Mouse (Mus musculus): ENCODE measurements around the gene Vmn1r176.
"Not testable (repeated sequence)": the region's sequence is repeated elsewhere in the genome, so short reads cannot be mapped to it uniquely, and the experiment has no call there.

The Vmn1r176 gene

DNA sequence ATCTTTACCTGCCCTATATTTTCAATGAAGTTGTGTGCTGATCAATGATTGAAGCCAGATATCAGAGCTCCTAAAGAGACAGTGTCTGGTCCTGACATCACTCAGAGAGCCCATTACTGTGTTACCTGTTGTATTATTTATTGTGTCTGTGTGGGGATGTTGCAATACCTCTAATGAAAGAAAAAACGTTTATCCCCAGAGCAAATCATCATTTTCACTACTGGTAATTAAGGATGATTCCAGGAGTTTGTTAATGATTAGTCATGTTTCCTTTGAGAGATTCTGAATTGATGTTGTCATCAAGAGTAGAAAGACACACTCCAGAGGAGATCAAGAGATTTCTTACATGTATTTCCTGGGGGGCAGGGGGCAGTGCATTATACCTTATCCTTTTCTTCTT is at the start of gene Vmn1r176:
Gene Vmn1r176 (minus strand): TSS at position 101 of the 400 bp plus-strand sequence.
- DNase-seq (ENCODE audit: low read depth, low spot score) = not testable (repeated sequence)

DNA sequence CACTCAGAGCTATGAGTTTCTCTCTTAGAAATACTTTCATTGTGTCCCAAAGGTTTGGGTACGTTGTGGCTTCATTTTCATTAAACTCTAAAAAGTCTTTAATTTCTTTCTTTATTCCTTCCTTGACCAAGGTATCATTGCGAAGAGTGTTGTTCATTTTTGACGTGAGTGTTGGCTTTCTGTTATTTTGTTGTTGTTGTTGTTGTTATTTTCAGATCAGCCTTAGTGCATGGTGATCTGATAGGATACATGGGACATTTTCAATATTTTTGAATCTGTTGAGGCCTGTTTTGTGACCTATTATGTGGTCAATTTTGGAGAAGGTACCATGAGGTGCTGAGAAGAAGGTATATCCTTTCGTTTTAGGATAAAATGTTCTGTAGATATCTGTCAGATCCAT is 39.7 kb upstream of the Vmn1r176 start:
- DNase-seq (ENCODE audit: low read depth, low spot score) = not testable (repeated sequence)

DNA sequence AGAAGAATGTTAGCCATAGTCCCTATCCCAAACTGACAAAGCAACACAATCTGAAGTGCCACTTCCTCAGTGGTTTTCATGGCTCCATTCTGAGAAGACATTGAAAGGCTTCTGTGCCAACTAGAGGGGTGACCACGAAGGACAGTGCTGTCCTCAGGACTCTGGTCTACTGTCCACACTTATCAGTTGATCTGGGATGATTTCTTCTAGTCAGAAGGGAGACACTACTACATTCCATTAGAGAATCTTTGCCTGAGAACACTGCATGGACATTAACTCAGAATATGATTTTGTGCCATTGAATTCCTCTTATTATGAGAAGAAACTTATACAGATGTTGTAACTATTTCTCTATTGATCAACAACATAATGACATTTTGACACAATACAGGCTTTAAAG is 29.2 kb upstream of the Vmn1r176 start, which contains the start of gene Vmn1r177:
Gene Vmn1r177 (minus strand): TSS at position 101 of the 400 bp plus-strand sequence.
- DNase-seq (ENCODE audit: low read depth, low spot score) = not testable (repeated sequence)

DNA sequence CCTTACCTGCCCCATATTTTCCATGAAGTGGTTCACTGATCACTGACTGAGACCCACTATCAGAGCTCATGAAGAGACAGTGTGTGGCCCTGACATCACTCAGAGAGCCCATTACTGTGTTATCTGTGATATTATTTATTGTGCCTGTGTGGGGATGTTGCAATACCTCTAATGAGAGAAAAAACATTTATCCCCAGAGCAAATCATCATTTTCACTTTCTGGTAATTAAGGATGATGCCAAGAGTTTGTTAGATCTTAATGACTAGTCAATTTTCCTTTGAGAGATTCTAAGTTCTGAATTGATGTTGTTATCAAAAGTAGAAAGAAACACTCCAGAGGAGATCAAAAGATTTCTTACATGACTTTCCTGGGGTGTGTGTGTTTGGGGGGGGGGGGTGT is 26.6 kb downstream of the Vmn1r176 start, which contains the start of gene Vmn1r175:
Gene Vmn1r175 (minus strand): TSS at position 101 of the 400 bp plus-strand sequence.
- not testable (repeated sequence) for DNase-seq (ENCODE audit: low read depth, low spot score)

DNA sequence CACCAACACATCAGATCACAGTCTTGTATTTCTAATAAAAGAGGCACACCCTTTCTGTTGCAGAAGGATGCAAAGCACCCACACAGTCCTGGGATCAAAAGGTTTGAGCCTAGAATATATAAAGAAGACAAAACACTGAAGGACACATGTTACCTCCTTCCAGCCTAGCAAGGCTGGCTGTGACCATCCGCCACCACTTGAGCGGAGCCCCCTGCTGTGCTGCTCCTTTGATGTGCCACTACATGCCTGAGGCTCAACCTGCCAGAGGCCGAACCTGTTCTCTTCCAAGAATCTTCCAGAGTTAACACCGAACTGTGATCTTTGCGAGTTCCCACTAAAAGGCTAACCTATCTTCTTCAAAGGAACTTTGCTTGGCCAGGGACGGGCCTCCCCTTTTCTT is 52.6 kb downstream of the Vmn1r176 start:
- no peak for DNase-seq (ENCODE audit: low read depth, low spot score)
